Mouse (Mus musculus) heart, embryonic 14.5 days (tissue): ENCODE measurements at regions not wholly inside any gene's neighbourhood (a gene's known extent, or its start where the extent isn't known, plus 50 kb on each side); places are given as distances from the start of the nearest gene placed in this dataset.

Experiments
- ATAC-seq: fragments of 200-750 bp; cut with Nextera tagmentation; 2 replicates; pipeline ENCODE4 v1.8.0; 2017; ENCODE audit warnings: low read depth, moderate TSS enrichment; ENCODE audit not compliant: insufficient number of reproducible peaks, insufficient read depth, low FRiP score
- H3K27ac ChIP-seq, 2 experiments: fragments of 200-500 bp in 1 of 2; fragments of 300-500 bp in 1 of 2; sonication (generic) in 1 of 2; replicated peaks in 1 of 2; 2 replicates each; pipeline ENCODE4 v1.5.1; 2012 to 2014; ENCODE audit warnings: low read depth in 2 of 2, low read length in 2 of 2, control low read depth in 1 of 2, mild to moderate bottlenecking in 1 of 2, mixed read lengths in 1 of 2; ENCODE audit not compliant: control insufficient read depth in 1 of 2, insufficient read depth in 1 of 2
- H3K27me3 ChIP-seq: fragments of 300-500 bp; sonication (generic); 2 replicates; pipeline ENCODE4 v1.6.1; 2014; ENCODE audit warnings: mild to moderate bottlenecking, low read length, control low read depth; ENCODE audit not compliant: control insufficient read depth, insufficient read depth
- H3K36me3 ChIP-seq: fragments of 300-500 bp; sonication (generic); 2 replicates; pipeline ENCODE4 v1.6.1; 2014; ENCODE audit warnings: mild to moderate bottlenecking, control low read depth, low read length, mixed read lengths; ENCODE audit not compliant: control insufficient read depth, insufficient read depth
- H3K4me1 ChIP-seq, 2 experiments: fragments of 200-500 bp in 1 of 2; fragments of 300-500 bp in 1 of 2; sonication (generic) in 1 of 2; 2 replicates each; pipeline ENCODE4 v1.6.1; 2012 to 2014; ENCODE audit warnings: low read length in 2 of 2, control low read depth in 1 of 2, mixed read lengths in 1 of 2; ENCODE audit not compliant: control insufficient read depth in 2 of 2, insufficient read depth in 2 of 2
- H3K4me2 ChIP-seq: fragments of 300-500 bp; sonication (generic); 2 replicates; pipeline ENCODE4 v1.6.1; 2014; ENCODE audit warnings: mild to moderate bottlenecking, low read length
- H3K4me3 ChIP-seq, 2 experiments: fragments of 200-500 bp in 1 of 2; fragments of 300-500 bp in 1 of 2; sonication (generic) in 1 of 2; 2 replicates each; pipeline ENCODE4 v1.5.1; 2012 to 2014; ENCODE audit warnings: low read length in 2 of 2, mild to moderate bottlenecking in 2 of 2, control low read depth in 1 of 2, low read depth in 1 of 2, moderate library complexity in 1 of 2; ENCODE audit not compliant: control insufficient read depth in 1 of 2, insufficient read depth in 1 of 2
- H3K9ac ChIP-seq: fragments of 300-500 bp; sonication (generic); 2 replicates; pipeline ENCODE4 v1.6.1; 2014; ENCODE audit warnings: mild to moderate bottlenecking, low read length
- H3K9me3 ChIP-seq: fragments of 300-500 bp; sonication (generic); 2 replicates; pipeline ENCODE4 v1.6.1; 2016; ENCODE audit warnings: low read length, control low read depth; ENCODE audit not compliant: control insufficient read depth
- WGBS: fragments of 180-500 bp; shearing (Covaris S2); extraction: QIAGEN DNeasy Blood & Tissue Kit; methylation state at CpG from one replicate; pipeline ENCODE4 v1.1.7; 2014; 5-methylcytosine and 5-hydroxymethylcytosine counted together

- WGBS: 73% methylated on average over 15 of the region's 15 CpGs
These were observed 3638.1 kb upstream of the Gm7489 start for GRCm38 (mm10) chr15:50246418-50247186.

GRCm38 (mm10) chr15:50260057-50260456, 3624.6 kb upstream of the Gm7489 start:
- no peak overlapping the region for H3K4me2 ChIP-seq
- no peaks in the 10 kb centered on the region for H3K4me1 ChIP-seq
- no peaks in the 10 kb centered on the region for H3K27me3 ChIP-seq
- H3K27ac ChIP-seq: no peak overlapping the region
- no peak overlapping the region for H3K4me3 ChIP-seq
- H3K9me3 ChIP-seq: no peaks in the 10 kb centered on the region
- H3K36me3 ChIP-seq: no peaks in the 10 kb centered on the region
- no peak for ATAC-seq
- no peak overlapping the region for H3K9ac ChIP-seq
- 76% methylated on average over 2 of the region's 2 CpGs for WGBS

More at GRCm38 (mm10) chr15:50246418-50247186, 3638.1 kb upstream of the Gm7489 start:
- no peaks in the 10 kb centered on the region for H3K4me1 ChIP-seq
- no peaks in the 10 kb centered on the region for H3K9me3 ChIP-seq
- no peak overlapping the region for H3K4me3 ChIP-seq
- no peaks in the 10 kb centered on the region for H3K36me3 ChIP-seq
- no peak overlapping the region for H3K9ac ChIP-seq
- no peaks in the 10 kb centered on the region for H3K27me3 ChIP-seq
- no peak for ATAC-seq
- H3K27ac ChIP-seq: no peak overlapping the region
- no peak overlapping the region for H3K4me2 ChIP-seq

- no peaks in the 10 kb centered on the region for H3K27me3 ChIP-seq
- H3K36me3 ChIP-seq: no peaks in the 10 kb centered on the region
- no peak overlapping the region for H3K9ac ChIP-seq
- no peak for ATAC-seq
- H3K4me2 ChIP-seq: no peak overlapping the region
- WGBS: 75% methylated on average over 8 of the region's 8 CpGs
- H3K9me3 ChIP-seq: no peaks in the 10 kb centered on the region
- no peaks in the 10 kb centered on the region for H3K4me1 ChIP-seq
- no peak overlapping the region for H3K4me3 ChIP-seq
- H3K27ac ChIP-seq: no peak overlapping the region
These were observed 3623.3 kb upstream of the Gm7489 start for GRCm38 (mm10) chr15:50261245-50261872.

- H3K4me1 ChIP-seq: no peaks in the 10 kb centered on the region
- 66% methylated on average over 1 of the region's 1 CpGs for WGBS
- no peaks in the 10 kb centered on the region for H3K36me3 ChIP-seq
- H3K4me3 ChIP-seq: no peak overlapping the region
- no peak overlapping the region for H3K9ac ChIP-seq
- no peak overlapping the region for H3K4me2 ChIP-seq
- no peaks in the 10 kb centered on the region for H3K27me3 ChIP-seq
- H3K27ac ChIP-seq: no peak overlapping the region
- no peak for ATAC-seq
- no peaks in the 10 kb centered on the region for H3K9me3 ChIP-seq
These were observed 3617.2 kb upstream of the Gm7489 start for GRCm38 (mm10) chr15:50267542-50267941.

- Histone ChIP-seq H3K36me3 (no peaks in the 10 kb centered on the region), H3K27ac (no peak overlapping the region), H3K4me2 (no peak overlapping the region), H3K9ac (no peak overlapping the region), H3K9me3 (no peaks in the 10 kb centered on the region), H3K4me3 (no peak overlapping the region), H3K27me3 (no peaks in the 10 kb centered on the region), H3K4me1 (no peaks in the 10 kb centered on the region)
- ATAC-seq: no peak
These were observed 3613.1 kb upstream of the Gm7489 start for GRCm38 (mm10) chr15:50271646-50272045.

- Histone ChIP-seq H3K4me2 (no peak overlapping the region), H3K9me3 (no peaks in the 10 kb centered on the region), H3K4me1 (no peaks in the 10 kb centered on the region), H3K4me3 (no peak overlapping the region), H3K36me3 (no peaks in the 10 kb centered on the region), H3K27me3 (no peaks in the 10 kb centered on the region), H3K27ac (no peak overlapping the region), H3K9ac (no peak overlapping the region)
- 69% methylated on average over 2 of the region's 2 CpGs for WGBS
- no peak for ATAC-seq
These were observed 3602.1 kb upstream of the Gm7489 start for GRCm38 (mm10) chr15:50282576-50282975.

GRCm38 (mm10) chr15:50283491-50283890, 3601.2 kb upstream of the Gm7489 start:
- Histone ChIP-seq H3K4me2 (no peak overlapping the region), H3K36me3 (no peaks in the 10 kb centered on the region), H3K27ac (no peak overlapping the region), H3K27me3 (no peaks in the 10 kb centered on the region), H3K9me3 (no peaks in the 10 kb centered on the region), H3K9ac (no peak overlapping the region), H3K4me1 (no peaks in the 10 kb centered on the region), H3K4me3 (no peak overlapping the region)
- ATAC-seq: no peak
- 91% methylated on average over 2 of the region's 2 CpGs for WGBS
